18 mouse cellular contexts compared by ENCODE assay signal in genomic region chr4:14182951-14183350, GRCm38 (mm10).
"Had no signal": no experiment of that assay in that cellular context is flagged by ENCODE, and none has a peak within 500 bp of the region (broad histone marks: within the 10 kb centered on the region; RNA-seq: fewer than 3 reads in every experiment).

No protein-coding gene starts in this region.

- H3K36me3 ChIP-seq: lung, embryonic 15.5 days; midbrain, embryonic 13.5 days; midbrain, embryonic 15.5 days; neural tube, embryonic 12.5 days; stomach, embryonic 15.5 days had no signal

- H3K9me3 ChIP-seq: lung, embryonic 15.5 days; megakaryocyte, embryonic 14.5 days; midbrain, embryonic 13.5 days; midbrain, embryonic 15.5 days; neural tube, embryonic 12.5 days; stomach, embryonic 15.5 days had no signal

- H3K9ac ChIP-seq: liver, postnatal 0 days; lung, embryonic 15.5 days; midbrain, embryonic 13.5 days; midbrain, embryonic 15.5 days; neural tube, embryonic 12.5 days; stomach, embryonic 15.5 days had no signal

- H3K27ac ChIP-seq: lung, embryonic 15.5 days; macrophage; midbrain, embryonic 13.5 days; midbrain, embryonic 15.5 days; neural tube, embryonic 12.5 days; stomach, embryonic 15.5 days; stomach, postnatal 0 days had no signal

- H3K4me1 ChIP-seq: lung, embryonic 15.5 days; megakaryocyte, embryonic 14.5 days; midbrain, embryonic 13.5 days; midbrain, embryonic 15.5 days; neural tube, embryonic 12.5 days; stomach, embryonic 15.5 days had no signal

- ATAC-seq: liver, postnatal 0 days; lung, postnatal 0 days; midbrain, embryonic 13.5 days; midbrain, embryonic 15.5 days had no signal

- DNase-seq: liver, postnatal 0 days; lung, adult 2 months; lung, postnatal 14 days; lung, postnatal 36 days; right cerebral cortex, postnatal 14 days; thymus, adult 2 months; thymus, postnatal 25 days; thymus, postnatal 4 days had no signal

- H3K27me3 ChIP-seq: lung, embryonic 15.5 days; megakaryocyte, embryonic 14.5 days; midbrain, embryonic 13.5 days; midbrain, embryonic 15.5 days; neural tube, embryonic 12.5 days; stomach, embryonic 15.5 days had no signal

- H3K4me2 ChIP-seq: lung, embryonic 15.5 days; midbrain, embryonic 11.5 days; midbrain, embryonic 13.5 days; midbrain, embryonic 15.5 days; neural tube, embryonic 12.5 days; stomach, embryonic 15.5 days had no signal

- H3K4me3 ChIP-seq: lung, embryonic 15.5 days; megakaryocyte, embryonic 14.5 days; midbrain, embryonic 13.5 days; midbrain, embryonic 15.5 days; neural tube, embryonic 12.5 days; stomach, embryonic 15.5 days had no signal
